14 mouse cellular contexts compared by ENCODE assay signal in genomic region chr1:191663603-191664002, GRCm38 (mm10).
"Had no signal": no experiment of that assay in that cellular context is flagged by ENCODE, and none has a peak within 500 bp of the region (broad histone marks: within the 10 kb centered on the region; RNA-seq: fewer than 3 reads in every experiment).

No protein-coding gene starts in this region.

- DNase-seq: layer of hippocampus, adult 9-11 months; layer of hippocampus, postnatal 36 days; lung, adult 18-20 months; lung, postnatal 4 days; midbrain, embryonic 14.5 days; right cerebral cortex, adult 18-20 months; right cerebral cortex, postnatal 25 days; thymus, adult 2 months; thymus, postnatal 25 days had no signal

- H3K9ac ChIP-seq: hindbrain, embryonic 15.5 days; limb, embryonic 15.5 days; neural tube, embryonic 15.5 days had no signal

- H3K4me2 ChIP-seq: hindbrain, embryonic 15.5 days; limb, embryonic 15.5 days; neural tube, embryonic 15.5 days had no signal

- H3K9me3 ChIP-seq: hindbrain, embryonic 15.5 days; limb, embryonic 15.5 days; midbrain, embryonic 10.5 days; neural tube, embryonic 15.5 days had no signal

- H3K4me3 ChIP-seq: hindbrain, embryonic 15.5 days; limb, embryonic 15.5 days; midbrain, embryonic 10.5 days; myocyte; neural tube, embryonic 15.5 days had no signal

- H3K36me3 ChIP-seq: hindbrain, embryonic 15.5 days; limb, embryonic 15.5 days; midbrain, embryonic 10.5 days; neural tube, embryonic 15.5 days had no signal

- H3K27ac ChIP-seq: hindbrain, embryonic 15.5 days; limb, embryonic 15.5 days; midbrain, embryonic 10.5 days; neural tube, embryonic 15.5 days had no signal

- H3K27me3 ChIP-seq: hindbrain, embryonic 15.5 days; limb, embryonic 15.5 days; neural tube, embryonic 15.5 days had no signal

- H3K4me1 ChIP-seq: hindbrain, embryonic 15.5 days; midbrain, embryonic 10.5 days had no signal
